Mouse (Mus musculus) effector memory CD4-positive, alpha-beta T cell, adult 7 months (primary cell): Measurements from ENCODE around the gene Gipc2. TPM values are rescaled to one million over a fixed set of nuclear protein-coding genes. Genes with fewer than 3 reads are reported as not detected.

ENCODE experiments used
- polyA plus RNA-seq: library from polyadenylated mRNA; unstranded; fragments of 100-300 nt; shearing (Covaris generic); gene quantifications from one replicate; pipeline ENCODE4 v1.2.1, GENCODE M21; 2017

Gene Gipc2
- not detected for polyA plus RNA-seq

DNA sequence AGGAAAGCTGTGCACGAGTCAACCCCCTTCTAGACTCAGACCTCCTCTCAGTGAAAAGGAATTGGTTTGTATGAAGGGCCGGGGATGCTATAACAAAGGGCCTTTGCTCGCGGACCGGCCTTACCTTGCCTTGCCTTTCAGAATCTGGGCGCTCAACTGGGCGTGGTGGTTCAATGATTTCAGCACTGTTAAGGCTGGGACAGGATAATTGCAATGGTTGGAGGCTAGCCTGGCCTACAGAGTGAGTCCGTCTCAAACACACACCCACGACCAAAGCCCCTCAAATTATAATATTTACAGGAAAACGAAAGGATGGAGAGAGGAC lies at the start of gene Gipc2:
TSS of gene Gipc2 (minus strand) at position 132 of the 325 bp plus-strand sequence.

DNA sequence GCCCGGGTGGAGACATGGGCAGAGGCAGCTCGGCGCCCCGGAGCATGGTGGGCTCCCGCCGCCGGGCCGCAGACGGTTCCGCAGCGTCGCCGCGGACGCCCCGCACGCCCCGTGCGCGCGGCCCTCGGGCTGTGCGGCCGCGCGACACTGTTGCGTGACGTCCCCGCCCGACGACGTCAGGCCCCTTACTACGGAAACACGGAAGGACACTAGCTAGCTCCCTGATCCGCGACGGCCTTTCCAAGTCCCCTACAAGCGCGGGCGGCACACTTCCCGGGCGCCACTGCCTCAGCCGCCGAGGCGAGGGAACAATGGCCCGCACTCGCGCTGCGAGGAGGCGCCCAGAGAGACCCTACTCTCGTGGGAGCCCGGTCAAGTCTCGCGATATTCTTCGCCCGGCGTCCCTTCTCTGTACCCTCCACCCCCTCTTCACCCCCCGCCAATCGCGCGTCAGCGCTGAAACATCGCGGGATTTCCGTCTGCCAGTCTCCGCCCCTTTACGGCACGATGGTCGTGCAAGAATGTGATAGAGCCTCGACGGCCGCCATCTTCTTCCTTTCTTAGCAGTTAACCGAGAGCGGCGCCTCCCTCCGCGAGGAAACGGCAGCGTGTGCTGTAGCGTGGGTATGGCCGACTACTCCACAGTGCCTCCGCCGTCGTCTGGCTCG lies 44.1 kb upstream of the Gipc2 start, which contains the start of the genes Dnajb4 and Fubp1:
TSS of gene Dnajb4 (minus strand) at position 336 of the 668 bp plus-strand sequence.
TSS of gene Fubp1 (plus strand) at position 456 of the 668 bp plus-strand sequence.

Other genes with a start within 250 kb of the Gipc2 start
- gene Dnajb4, start 44.1 kb upstream of the Gipc2 start, polyA plus RNA-seq: 42.5 TPM
- gene Fubp1, start 44.2 kb upstream of the Gipc2 start, polyA plus RNA-seq: 133 TPM
- gene Nexn, start 100.1 kb upstream of the Gipc2 start, polyA plus RNA-seq: 1.9 TPM
- 8.5 TPM for gene Miga1, start 174.2 kb upstream of the Gipc2 start, polyA plus RNA-seq
- gene Usp33, start 180.2 kb upstream of the Gipc2 start, polyA plus RNA-seq: 47.5 TPM
- 73.8 TPM for gene Zzz3, start 229.2 kb upstream of the Gipc2 start, polyA plus RNA-seq